Mouse (Mus musculus) stomach, postnatal 0 days (tissue): ENCODE measurements around the gene Rbbp8nl.

ENCODE experiments used
- CTCF ChIP-seq: IDR thresholded peaks from 2 replicates; pipeline ENCODE4 v1.5.1; 2016; ENCODE audit warnings: antibody characterized with exemption, low read depth, mild to moderate bottlenecking, moderate library complexity
- EP300 ChIP-seq: optimal IDR thresholded peaks from 2 replicates; pipeline ENCODE3; 2016; ENCODE audit warnings: antibody characterized with exemption

GRCm38 (mm10) chr2:180257963-180258865 lies 31.5 kb downstream of the Rbbp8nl start:
- TF ChIP-seq CTCF (no peak), EP300 (no peak)
